Mouse (Mus musculus) cerebellum, postnatal 10 days (tissue): ENCODE results near the gene Gm4969.

Experiments used
- DNase-seq, 2 experiments: peaks; one replicate each; pipeline ENCODE4 v3.0.0; 2021; ENCODE audit warnings: mixed read lengths in 2 of 2

Gene Gm4969

GRCm38 (mm10) chr7:19136168-19136567, 18.0 kb upstream of the Gm4969 start:
- DNase-seq, result no peak

- DNase-seq, result peak; percentile 98 to 99
Measured at GRCm38 (mm10) chr7:19131324-19131848, 13.2 kb upstream of the Gm4969 start.

- DNase-seq, result peak; percentile 37 to 47
Measured at GRCm38 (mm10) chr7:19130657-19131056, 12.5 kb upstream of the Gm4969 start.

GRCm38 (mm10) chr7:19129396-19129795, 11.2 kb upstream of the Gm4969 start:
- DNase-seq, result no peak

GRCm38 (mm10) chr7:19127744-19128143, 9.6 kb upstream of the Gm4969 start:
- no peak for DNase-seq

GRCm38 (mm10) chr7:19124713-19125112, 6.5 kb upstream of the Gm4969 start:
- DNase-seq, result no peak

- DNase-seq, result no peak
Measured at GRCm38 (mm10) chr7:19121686-19122085, 3.5 kb upstream of the Gm4969 start.

- peak; percentile 94 to 95 for DNase-seq
Measured at GRCm38 (mm10) chr7:19119631-19120429, 1.7 kb upstream of the Gm4969 start, which contains the start of gene Fbxo46. TSS of gene Fbxo46 (plus strand) at chr7:19119859.

GRCm38 (mm10) chr7:19119083-19119482, 915 bp upstream of the Gm4969 start:
- DNase-seq, result peak; percentile 33 to 49

GRCm38 (mm10) chr7:19109565-19109964, 8.6 kb downstream of the Gm4969 start:
- DNase-seq, result no peak

- no peak for DNase-seq
Measured at GRCm38 (mm10) chr7:19107436-19107835, 10.7 kb downstream of the Gm4969 start.

- DNase-seq, result no peak
Measured at GRCm38 (mm10) chr7:19104486-19104885, 13.7 kb downstream of the Gm4969 start.

GRCm38 (mm10) chr7:19103741-19104140, 14.4 kb downstream of the Gm4969 start:
- DNase-seq, result no peak

- peak in 1 of 2 experiments; percentile 9 for DNase-seq
Measured at GRCm38 (mm10) chr7:19100290-19100689, 17.9 kb downstream of the Gm4969 start.

- DNase-seq, result no peak
Measured at GRCm38 (mm10) chr7:19098811-19099210, 19.4 kb downstream of the Gm4969 start.

- DNase-seq, result peak in 1 of 2 experiments; percentile 55
Measured at GRCm38 (mm10) chr7:19097863-19098262, 20.3 kb downstream of the Gm4969 start.

GRCm38 (mm10) chr7:19097217-19097616, 21.0 kb downstream of the Gm4969 start:
- DNase-seq, result peak in 1 of 2 experiments; percentile 5

GRCm38 (mm10) chr7:19096421-19096976, 21.7 kb downstream of the Gm4969 start:
- peak in 1 of 2 experiments; percentile 13 for DNase-seq

GRCm38 (mm10) chr7:19095751-19096110, 22.4 kb downstream of the Gm4969 start:
- peak; percentile 47 to 65 for DNase-seq

GRCm38 (mm10) chr7:19094826-19095750, 23.1 kb downstream of the Gm4969 start:
- DNase-seq, result peak; percentile 49 to 61

GRCm38 (mm10) chr7:19094471-19094825, 23.7 kb downstream of the Gm4969 start, which contains the start of gene Six5:
TSS of gene Six5 (plus strand) at chr7:19094594.
- DNase-seq, result peak; percentile 57 to 59

GRCm38 (mm10) chr7:19093537-19094385, 24.4 kb downstream of the Gm4969 start:
- peak; percentile 85 for DNase-seq
